Mouse (Mus musculus) neural tube, embryonic 12.5 days (tissue): ENCODE measurements around the gene Pnmal1. TPM values are rescaled to one million over a fixed set of nuclear protein-coding genes. Genes with fewer than 3 reads are reported as not detected.

Source experiments
- ATAC-seq: fragments of 200-750 bp; cut with Nextera tagmentation; 2 replicates; pipeline ENCODE4 v1.8.0; 2017; ENCODE audit warnings: low read depth, mild to moderate bottlenecking, moderate TSS enrichment, moderate library complexity; ENCODE audit not compliant: low FRiP score
- H3K27ac ChIP-seq: fragments of 300-500 bp; sonication (generic); 2 replicates; pipeline ENCODE4 v1.5.1; 2016
- H3K27me3 ChIP-seq: fragments of 300-500 bp; sonication (generic); replicated peaks from 2 replicates; pipeline ENCODE4 v1.6.1; 2016; ENCODE audit warnings: mild to moderate bottlenecking
- H3K36me3 ChIP-seq: fragments of 300-500 bp; sonication (generic); 2 replicates; pipeline ENCODE4 v1.6.1; 2016; ENCODE audit warnings: mild to moderate bottlenecking
- H3K4me1 ChIP-seq: fragments of 300-500 bp; sonication (generic); 2 replicates; pipeline ENCODE4 v1.6.1; 2016
- H3K4me2 ChIP-seq: fragments of 300-500 bp; sonication (generic); replicated peaks from 2 replicates; pipeline ENCODE4 v1.6.1; 2016; ENCODE audit warnings: mild to moderate bottlenecking
- H3K4me3 ChIP-seq: fragments of 300-500 bp; sonication (generic); 2 replicates; pipeline ENCODE4 v1.5.1; 2016
- H3K9ac ChIP-seq: fragments of 300-500 bp; sonication (generic); 2 replicates; pipeline ENCODE4 v1.6.1; 2016; ENCODE audit warnings: mild to moderate bottlenecking
- H3K9me3 ChIP-seq: fragments of 300-500 bp; sonication (generic); 2 replicates; pipeline ENCODE4 v1.6.1; 2016; ENCODE audit warnings: mild to moderate bottlenecking
- WGBS: fragments of 180-500 bp; shearing (Covaris S2); methylation state at CpG from one replicate; pipeline ENCODE4 v1.1.7; 2016; 5-methylcytosine and 5-hydroxymethylcytosine counted together
- polyA plus RNA-seq: library from polyadenylated mRNA; unstranded; fragments of >200 nt; fragmentation: Nextera tagmentation; extraction: Ambion mirVana; gene quantifications from 2 replicates; pipeline ENCODE4 v1.2.1, GENCODE M21; 2016

Gene Pnmal1
- polyA plus RNA-seq, 1 experiment from 2014 or later: 25.6 TPM

- peak overlapping the region; percentile 33; the same call in 1 of the 2 replicates for H3K9ac ChIP-seq
- no peak overlapping the region for H3K27ac ChIP-seq
- 91% methylated on average over 13 of the region's 13 CpGs for WGBS
- no peak overlapping the region for H3K4me3 ChIP-seq
- no peaks in the 10 kb centered on the region for H3K9me3 ChIP-seq
- peaks cover 59% of the 10 kb centered on the region for H3K36me3 ChIP-seq
- peak overlapping the region; percentile 35 for H3K4me2 ChIP-seq
- H3K27me3 ChIP-seq: no peaks in the 10 kb centered on the region
- H3K4me1 ChIP-seq: peaks cover 46% of the 10 kb centered on the region
- ATAC-seq: no peak
These were observed 39.9 kb upstream of the Pnmal1 start for GRCm38 (mm10) chr7:16919395-16920149.

DNA sequence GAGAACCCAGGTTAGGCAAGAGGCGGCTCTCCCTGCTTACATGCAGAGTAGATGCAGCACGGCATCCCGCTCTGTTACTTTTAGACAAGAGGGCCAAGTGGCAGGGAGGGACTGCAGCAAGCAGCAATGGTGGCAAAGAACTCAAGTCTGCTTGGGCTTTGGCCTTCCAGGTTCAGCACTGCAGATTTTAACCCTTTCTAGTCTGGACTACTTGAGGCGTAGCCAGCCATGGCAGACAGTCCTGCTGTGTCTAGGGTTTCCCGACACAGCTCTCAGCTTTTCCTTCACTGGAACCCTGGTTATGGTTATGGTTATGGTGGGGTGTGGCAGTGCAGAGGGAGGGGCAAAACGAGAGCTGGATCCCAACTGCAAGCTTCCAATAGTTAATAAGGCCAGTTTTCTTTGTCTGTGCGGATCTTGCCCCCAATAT is 39.3 kb upstream of the Pnmal1 start:
- Histone ChIP-seq H3K9me3 (no peaks in the 10 kb centered on the region), H3K9ac (no peak overlapping the region), H3K36me3 (peaks cover 53% of the 10 kb centered on the region), H3K27ac (no peak overlapping the region), H3K4me2 (peak overlapping the region; percentile 35), H3K4me1 (peaks cover 46% of the 10 kb centered on the region), H3K27me3 (no peaks in the 10 kb centered on the region), H3K4me3 (no peak overlapping the region)
- WGBS: 85% methylated on average over 7 of the region's 7 CpGs
- no peak for ATAC-seq

DNA sequence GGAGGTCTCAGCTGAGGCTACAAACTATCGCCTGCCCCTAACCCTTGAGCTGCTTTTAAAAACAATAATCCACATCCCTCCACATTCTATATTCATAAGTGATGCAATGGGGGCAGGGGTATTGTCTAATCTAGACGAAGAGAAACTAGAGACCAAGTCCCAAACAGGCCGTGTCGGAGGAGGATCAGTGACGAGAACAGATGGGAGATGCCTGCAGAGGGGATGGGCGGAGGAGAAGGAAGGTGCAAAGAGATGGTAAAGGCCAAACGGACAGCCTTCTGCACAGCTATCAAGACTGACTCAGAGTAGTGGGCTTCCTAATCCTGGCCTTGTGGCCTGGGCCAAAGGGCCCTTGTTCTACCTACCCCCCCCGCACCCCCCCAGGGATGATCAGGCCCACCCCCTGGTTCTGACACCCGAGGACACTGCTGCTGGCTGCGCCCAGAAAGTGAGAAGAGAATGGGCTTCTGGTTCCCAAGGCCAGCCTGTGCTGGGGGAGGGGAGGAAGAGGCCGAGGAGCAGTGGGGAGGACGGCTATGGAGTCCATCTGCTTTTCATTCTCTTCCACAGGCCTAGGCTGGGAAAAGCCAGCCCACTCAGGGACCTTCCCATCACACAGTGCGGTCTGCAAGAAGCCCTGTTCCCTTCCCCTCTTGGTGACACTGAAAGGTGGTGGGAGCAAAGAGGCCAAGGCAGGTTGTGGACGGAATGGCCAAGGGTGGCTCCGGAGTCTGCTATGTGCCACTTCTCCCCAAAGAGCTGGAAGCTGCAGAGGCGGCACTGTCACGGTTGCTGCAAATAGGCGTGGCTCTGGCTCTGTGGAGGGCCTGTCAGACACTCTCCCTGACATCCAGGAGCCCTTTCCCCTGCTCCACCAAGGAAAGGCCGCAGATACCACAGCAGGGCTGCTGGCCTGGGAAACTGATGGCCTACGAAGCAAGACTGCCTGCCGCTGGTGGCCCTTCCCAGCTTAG is 38.4 kb upstream of the Pnmal1 start:
- H3K27ac ChIP-seq: peak overlapping the region; percentile 60
- H3K4me2 ChIP-seq: peak overlapping the region; percentile 86
- H3K9me3 ChIP-seq: no peaks in the 10 kb centered on the region
- peaks cover 44% of the 10 kb centered on the region for H3K36me3 ChIP-seq
- H3K27me3 ChIP-seq: no peaks in the 10 kb centered on the region
- 52% methylated on average over 21 of the region's 21 CpGs for WGBS
- H3K4me1 ChIP-seq: peaks cover 46% of the 10 kb centered on the region
- peak overlapping the region; percentile 85 for H3K4me3 ChIP-seq
- peak overlapping the region; percentile 97 for H3K9ac ChIP-seq
- no peak for ATAC-seq

GRCm38 (mm10) chr7:16921881-16922335 is 37.6 kb upstream of the Pnmal1 start:
- peaks cover 46% of the 10 kb centered on the region for H3K4me1 ChIP-seq
- WGBS: 81% methylated on average over 6 of the region's 6 CpGs
- peak overlapping the region; percentile 85 for H3K4me3 ChIP-seq
- peaks cover 36% of the 10 kb centered on the region for H3K36me3 ChIP-seq
- H3K27ac ChIP-seq: peak overlapping the region; percentile 60; the same call in 1 of the 2 replicates
- H3K4me2 ChIP-seq: peak overlapping the region; percentile 86
- ATAC-seq: no peak
- H3K27me3 ChIP-seq: no peaks in the 10 kb centered on the region
- peak overlapping the region; percentile 97 for H3K9ac ChIP-seq
- H3K9me3 ChIP-seq: no peaks in the 10 kb centered on the region

- Histone ChIP-seq H3K4me3 (peak overlapping the region; percentile 85), H3K27ac (no peak overlapping the region), H3K4me1 (peaks cover 46% of the 10 kb centered on the region), H3K27me3 (no peaks in the 10 kb centered on the region), H3K9ac (peak overlapping the region; percentile 97), H3K36me3 (peaks cover 31% of the 10 kb centered on the region), H3K9me3 (no peaks in the 10 kb centered on the region), H3K4me2 (peak overlapping the region; percentile 86)
- no peak for ATAC-seq
- 44% methylated on average over 10 of the region's 10 CpGs for WGBS
These were observed 37.0 kb upstream of the Pnmal1 start for GRCm38 (mm10) chr7:16922360-16922973.

- Histone ChIP-seq H3K4me2 (peak overlapping the region; percentile 86), H3K4me3 (peak overlapping the region; percentile 85), H3K9ac (peak overlapping the region; percentile 97), H3K27me3 (no peaks in the 10 kb centered on the region), H3K36me3 (peaks cover 21% of the 10 kb centered on the region), H3K4me1 (peaks cover 41% of the 10 kb centered on the region), H3K27ac (peak overlapping the region; percentile 87), H3K9me3 (no peaks in the 10 kb centered on the region)
- under 1% methylated on average over 45 of the region's 57 CpGs for WGBS
- peak; percentile 7 for ATAC-seq
These were observed 36.0 kb upstream of the Pnmal1 start for GRCm38 (mm10) chr7:16923283-16924036.

DNA sequence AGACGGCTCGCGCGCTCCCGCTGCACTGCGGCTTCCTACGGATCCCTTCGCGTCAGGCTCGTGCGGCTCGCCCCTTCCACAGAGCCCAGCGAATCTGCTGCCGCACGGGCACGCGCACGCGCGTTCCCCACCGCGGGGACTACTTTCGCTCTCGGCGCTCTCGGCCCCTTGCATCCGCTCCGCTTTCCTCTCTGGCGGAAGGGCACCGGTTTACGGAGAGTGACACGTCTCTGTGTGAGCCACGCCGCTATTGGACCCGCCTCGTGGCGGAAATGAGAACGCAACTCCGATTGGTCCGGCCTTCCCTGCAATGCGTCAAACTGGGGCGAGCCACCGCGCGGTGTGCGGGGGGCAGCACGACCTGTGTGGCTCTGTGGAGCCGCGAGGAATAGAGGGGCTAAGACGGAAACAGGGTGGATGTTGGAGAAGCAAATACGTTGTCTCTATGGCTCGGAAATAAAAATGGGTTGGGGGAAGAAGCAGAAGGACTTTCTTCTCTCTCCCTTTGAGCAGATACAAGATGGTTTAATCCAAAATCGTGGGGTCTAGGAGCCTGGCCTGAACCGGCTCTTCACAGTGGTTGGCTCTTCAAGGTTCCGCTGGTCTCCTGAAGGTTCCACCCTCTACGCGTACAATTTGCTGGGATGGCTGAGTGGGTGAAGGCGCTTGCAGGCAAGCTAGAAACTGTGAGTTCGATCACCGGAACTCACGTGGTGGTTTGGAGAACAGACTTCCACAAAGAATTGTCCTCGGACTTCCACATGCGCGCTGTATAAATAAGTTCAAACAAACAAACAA is 35.2 kb upstream of the Pnmal1 start, which contains the start of gene Calm3:
Gene Calm3, minus strand, starts transcription at position 78 of the 798 bp plus-strand sequence.
- Histone ChIP-seq H3K36me3 (peaks cover 13% of the 10 kb centered on the region), H3K9me3 (no peaks in the 10 kb centered on the region), H3K4me2 (peak within 1 kb of the TSS; percentile 86), H3K27me3 (no peaks in the 10 kb centered on the region), H3K4me1 (peaks cover 37% of the 10 kb centered on the region), H3K27ac (peak within 1 kb of the TSS; percentile 96), H3K9ac (peak within 1 kb of the TSS; percentile 97), H3K4me3 (peak within 1 kb of the TSS; percentile 85)
- peak; percentile 93 for ATAC-seq
- WGBS: 2% methylated on average over 62 of the region's 64 CpGs

- H3K27me3 ChIP-seq: no peaks in the 10 kb centered on the region
- no peaks in the 10 kb centered on the region for H3K9me3 ChIP-seq
- H3K36me3 ChIP-seq: no peaks in the 10 kb centered on the region
- H3K9ac ChIP-seq: no peak overlapping the region
- no peaks in the 10 kb centered on the region for H3K4me1 ChIP-seq
- no peak for ATAC-seq
- H3K4me2 ChIP-seq: no peak overlapping the region
- H3K4me3 ChIP-seq: no peak overlapping the region
- no peak overlapping the region for H3K27ac ChIP-seq
- 50% methylated on average over 2 of the region's 2 CpGs for WGBS
These were observed 31.1 kb upstream of the Pnmal1 start for GRCm38 (mm10) chr7:16928341-16928740.

DNA sequence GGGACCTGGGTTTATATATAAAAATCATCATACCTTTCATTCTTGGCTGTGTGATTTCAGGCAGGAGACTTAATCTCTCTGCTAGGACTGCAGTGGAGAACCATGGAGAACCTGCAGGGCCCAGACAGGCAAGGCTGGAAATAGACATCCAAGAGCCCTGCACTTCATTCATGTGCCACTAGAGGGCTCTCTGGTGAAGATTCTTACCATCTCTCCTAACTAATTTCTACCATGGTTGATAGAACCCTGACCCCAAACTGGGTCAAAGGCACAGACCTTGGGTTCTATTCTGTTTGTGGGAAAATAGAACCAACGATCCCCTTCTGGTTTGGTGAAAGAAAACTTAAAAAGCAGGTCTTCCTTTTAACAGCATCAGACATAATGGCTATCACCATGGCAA is 28.6 kb upstream of the Pnmal1 start:
- no peak for ATAC-seq
- 9% methylated on average over 1 of the region's 1 CpGs for WGBS
- Histone ChIP-seq H3K27me3 (no peaks in the 10 kb centered on the region), H3K4me2 (no peak overlapping the region), H3K9me3 (no peaks in the 10 kb centered on the region), H3K9ac (no peak overlapping the region), H3K4me1 (no peaks in the 10 kb centered on the region), H3K27ac (no peak overlapping the region), H3K4me3 (no peak overlapping the region), H3K36me3 (no peaks in the 10 kb centered on the region)

DNA sequence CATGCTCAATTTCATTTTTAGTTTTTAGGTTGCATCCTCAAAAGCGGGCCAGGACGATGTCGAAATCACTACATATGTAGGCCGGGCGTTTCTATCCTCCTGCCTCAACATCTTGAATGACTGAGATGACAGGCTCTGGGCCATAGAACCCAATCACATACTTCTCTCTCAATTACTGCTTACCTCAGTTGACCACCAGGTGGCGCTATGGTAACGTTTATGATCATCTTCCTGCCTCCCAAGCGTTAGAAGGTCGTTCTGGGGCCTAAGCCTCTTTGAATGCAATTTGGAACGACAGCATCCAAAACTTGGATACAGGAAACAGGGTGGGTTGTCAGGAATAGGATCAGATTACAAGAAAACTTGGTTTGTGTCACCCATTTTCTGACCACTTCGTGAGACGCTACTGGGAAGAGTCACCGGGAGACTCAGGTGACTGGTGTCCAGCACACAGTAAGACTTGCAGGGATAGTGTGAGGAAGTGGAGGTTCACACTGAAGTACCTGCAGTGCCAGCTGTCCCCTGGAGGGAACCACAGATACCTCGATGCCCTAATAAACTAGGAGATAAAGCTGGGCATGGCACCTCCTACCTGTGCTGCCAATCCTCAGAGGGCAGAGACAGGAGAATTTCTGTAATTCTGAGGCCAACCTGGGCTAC is 27.4 kb upstream of the Pnmal1 start:
- Histone ChIP-seq H3K4me2 (no peak overlapping the region), H3K4me3 (no peak overlapping the region), H3K9ac (no peak overlapping the region), H3K27ac (no peak overlapping the region), H3K9me3 (no peaks in the 10 kb centered on the region), H3K4me1 (no peaks in the 10 kb centered on the region), H3K27me3 (no peaks in the 10 kb centered on the region), H3K36me3 (no peaks in the 10 kb centered on the region)
- peak; percentile 38 for ATAC-seq
- WGBS: 18% methylated on average over 14 of the region's 14 CpGs
